Mouse (Mus musculus): ENCODE data around the gene Mmp3. TPM values are rescaled to one million over a fixed set of nuclear protein-coding genes. Genes with fewer than 3 reads are reported as not detected.
"Not testable (repeated sequence)": the region's sequence is repeated elsewhere in the genome, so short reads cannot be mapped to it uniquely, and the experiment has no call there.

Gene Mmp3
- not detected in 2 replicates for total RNA-seq (2015; ENCODE audit: low replicate concordance)
- total RNA-seq (2017; ENCODE audit: low replicate concordance), result not detected in 2 replicates

- ATAC-seq (replicated peaks; ENCODE audit: low FRiP score, poor library complexity, severe bottlenecking), result no peak
Observed at GRCm38 (mm10) chr9:7445522-7445921, at the start of gene Mmp3. TSS of gene Mmp3 (plus strand) at chr9:7445822.

- not testable (repeated sequence) for ATAC-seq (replicated peaks; ENCODE audit: low FRiP score, poor library complexity, severe bottlenecking)
Observed at GRCm38 (mm10) chr9:7396556-7396955, 49.1 kb upstream of the Mmp3 start.

GRCm38 (mm10) chr9:7453302-7453701 lies 7.7 kb downstream of the Mmp3 start:
- no peak for ATAC-seq (replicated peaks; ENCODE audit: low FRiP score, poor library complexity, severe bottlenecking)

- ATAC-seq (replicated peaks; ENCODE audit: low FRiP score, poor library complexity, severe bottlenecking), result no peak
Observed at GRCm38 (mm10) chr9:7470262-7470661, 24.6 kb downstream of the Mmp3 start.

GRCm38 (mm10) chr9:7483684-7484394 lies 38.2 kb downstream of the Mmp3 start:
- ATAC-seq (replicated peaks; ENCODE audit: low FRiP score, poor library complexity, severe bottlenecking), result no peak

GRCm38 (mm10) chr9:7501138-7501537 lies 55.5 kb downstream of the Mmp3 start:
- no peak for ATAC-seq (replicated peaks; ENCODE audit: low FRiP score, poor library complexity, severe bottlenecking)

- ATAC-seq (replicated peaks; ENCODE audit: low FRiP score, poor library complexity, severe bottlenecking), result no peak
Observed at GRCm38 (mm10) chr9:7502051-7502450, 56.4 kb downstream of the Mmp3 start, which contains the start of gene Mmp10. TSS of gene Mmp10 (plus strand) at chr9:7502352.

Other genes with a start within 250 kb of the Mmp3 start
- gene Mmp13, start 173.3 kb upstream of the Mmp3 start, total RNA-seq (2015; ENCODE audit: low replicate concordance), result 0.84 TPM in 1 of 2 replicates, not detected in the other
- gene Mmp13, start 173.3 kb upstream of the Mmp3 start, total RNA-seq (2017; ENCODE audit: low replicate concordance), result 0.28 and 1.2 TPM in 2 replicates
- not detected in 2 replicates for gene Mmp12, start 101.4 kb upstream of the Mmp3 start, total RNA-seq (2015; ENCODE audit: low replicate concordance)
- gene Mmp12, start 101.4 kb upstream of the Mmp3 start, total RNA-seq (2017; ENCODE audit: low replicate concordance), result not detected in 2 replicates
- gene Mmp1b, start 57.8 kb upstream of the Mmp3 start, total RNA-seq (2015; ENCODE audit: low replicate concordance), result not detected in 2 replicates
- not detected in 2 replicates for gene Mmp1b, start 57.8 kb upstream of the Mmp3 start, total RNA-seq (2017; ENCODE audit: low replicate concordance)
- not detected in 2 replicates for gene Mmp10, start 56.5 kb downstream of the Mmp3 start, total RNA-seq (2015; ENCODE audit: low replicate concordance)
- gene Mmp10, start 56.5 kb downstream of the Mmp3 start, total RNA-seq (2017; ENCODE audit: low replicate concordance), result not detected in 2 replicates
- gene Mmp8, start 112.6 kb downstream of the Mmp3 start, total RNA-seq (2015; ENCODE audit: low replicate concordance), result 86.5 and 105 TPM in 2 replicates
- 75.7 and 88.3 TPM in 2 replicates for gene Mmp8, start 112.6 kb downstream of the Mmp3 start, total RNA-seq (2017; ENCODE audit: low replicate concordance)
- gene Mmp27, start 125.6 kb downstream of the Mmp3 start, total RNA-seq (2015; ENCODE audit: low replicate concordance), result 1.9 TPM in 1 of 2 replicates, not detected in the other
- 0.84 and 1.4 TPM in 2 replicates for gene Mmp27, start 125.6 kb downstream of the Mmp3 start, total RNA-seq (2017; ENCODE audit: low replicate concordance)
- gene Mmp20, start 182.4 kb downstream of the Mmp3 start, total RNA-seq (2015; ENCODE audit: low replicate concordance), result not detected in 2 replicates
- not detected in 2 replicates for gene Mmp20, start 182.4 kb downstream of the Mmp3 start, total RNA-seq (2017; ENCODE audit: low replicate concordance)
- not detected in 2 replicates for gene Mmp7, start 246.3 kb downstream of the Mmp3 start, total RNA-seq (2015; ENCODE audit: low replicate concordance)
- gene Mmp7, start 246.3 kb downstream of the Mmp3 start, total RNA-seq (2017; ENCODE audit: low replicate concordance), result not detected in 2 replicates

Measured in erythroblast, adult 5-6 weeks (primary cell).